23 mouse cellular contexts compared by ENCODE assay signal in the genomic region with DNA sequence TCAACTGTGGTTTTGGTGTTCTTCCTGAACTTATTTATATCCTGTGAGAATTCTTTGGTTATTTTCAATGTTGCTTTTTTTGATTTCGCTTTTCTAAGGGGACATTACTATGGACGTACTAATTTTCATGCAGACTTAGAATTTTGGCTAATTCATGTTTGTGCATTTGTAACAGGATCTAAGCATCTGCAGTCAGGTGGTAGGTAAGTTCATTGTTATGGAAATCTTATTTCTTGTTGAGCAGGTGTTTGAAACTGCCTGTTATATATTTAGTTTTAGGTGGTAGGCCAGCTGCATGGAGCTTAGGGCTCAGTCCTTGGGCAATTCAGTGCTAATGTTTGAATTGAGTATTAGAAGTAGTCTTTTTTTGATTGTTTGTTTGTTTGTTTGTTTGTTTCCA. TPM values are rescaled to one million over a fixed set of nuclear protein-coding genes. Genes with fewer than 3 reads are reported as not detected.
"Had no signal": no experiment of that assay in that cellular context is flagged by ENCODE, and none has a peak within 500 bp of the region (broad histone marks: within the 10 kb centered on the region; RNA-seq: fewer than 3 reads in every experiment).

No protein-coding gene starts in this region.

- H3K4me2 ChIP-seq: liver, embryonic 12.5 days; lung, embryonic 14.5 days; midbrain, embryonic 12.5 days; neural tube, embryonic 13.5 days; neural tube, embryonic 15.5 days; stomach, embryonic 15.5 days had no signal

- H3K9ac ChIP-seq: liver, embryonic 12.5 days; liver, embryonic 14.5 days; lung, embryonic 14.5 days; midbrain, embryonic 12.5 days; neural tube, embryonic 13.5 days; neural tube, embryonic 15.5 days; stomach, embryonic 15.5 days had no signal

- H3K9me3 ChIP-seq: liver, embryonic 12.5 days; midbrain, embryonic 10.5 days; midbrain, embryonic 12.5 days; neural tube, embryonic 13.5 days; neural tube, embryonic 15.5 days; stomach, embryonic 15.5 days had no signal

- H3K4me1 ChIP-seq: liver, embryonic 12.5 days; midbrain, embryonic 10.5 days; midbrain, embryonic 12.5 days; neural tube, embryonic 13.5 days; neural tube, embryonic 15.5 days; stomach, embryonic 15.5 days had no signal

- H3K4me3 ChIP-seq: liver, embryonic 12.5 days; midbrain, embryonic 10.5 days; midbrain, embryonic 12.5 days; myocyte; neural tube, embryonic 13.5 days; neural tube, embryonic 15.5 days; stomach, embryonic 15.5 days had no signal

- H3K27me3 ChIP-seq: liver, embryonic 12.5 days; midbrain, embryonic 12.5 days; neural tube, embryonic 13.5 days; neural tube, embryonic 15.5 days; stomach, embryonic 15.5 days had no signal

- H3K36me3 ChIP-seq: liver, embryonic 12.5 days; midbrain, embryonic 10.5 days; midbrain, embryonic 12.5 days; neural tube, embryonic 13.5 days; neural tube, embryonic 15.5 days; stomach, embryonic 15.5 days had no signal

- DNase-seq: lung, adult 18-20 months; lung, embryonic 14.5 days; lung, postnatal 10 days; lung, postnatal 4 days; midbrain, embryonic 14.5 days; retina, postnatal 1 day; right cerebral cortex, adult 18-20 months; right cerebral cortex, postnatal 25 days; right cerebral cortex, postnatal 4 days; spleen, adult 18-20 months; thymus, postnatal 14 days; thymus, postnatal 4 days had no signal

- H3K27ac ChIP-seq: liver, embryonic 12.5 days; liver, embryonic 14.5 days; midbrain, embryonic 10.5 days; midbrain, embryonic 12.5 days; neural tube, embryonic 13.5 days; neural tube, embryonic 15.5 days; stomach, embryonic 15.5 days; stomach, postnatal 0 days had no signal

RNA-seq across cellular contexts. Expression of gene Clec2d, which starts 13.0 kb away (rescaled TPM):
- polyA plus RNA-seq: liver, embryonic 12.5 days; midbrain, embryonic 10.5 days; midbrain, embryonic 16.5 days; neural tube, embryonic 11.5 days; neural tube, embryonic 13.5 days had no signal
